Mouse (Mus musculus) heart, postnatal 36 days (tissue): ENCODE results near the gene Mid1. TPM values are rescaled to one million over a fixed set of nuclear protein-coding genes. Genes with fewer than 3 reads are reported as not detected.

Experiments used
- DNase-seq, 2 experiments: peaks; one replicate each; pipeline ENCODE4 v3.0.0; 2021 to 2022
- intact Hi-C: fragments of 180-260 bp; cut with DNase I; formaldehyde crosslinking; loops from one replicate; pipeline ENCODE4 v1.15.1; 2025
- total RNA-seq, 2 experiments: library from RNA; stranded (reverse); gene quantifications; 2 replicates each; pipeline ENCODE4 v1.2.3; 2021

The Mid1 gene
- total RNA-seq, 2 experiments from 2014 or later = 4.2 TPM

- intact Hi-C loops = no loop called here
- no peak for DNase-seq
Measured at GRCm38 (mm10) chrX:169811318-169811717, 126.3 kb downstream of the Mid1 start.

- intact Hi-C loops = no loop called here
- DNase-seq = no peak
Measured at GRCm38 (mm10) chrX:169811783-169812182, 126.8 kb downstream of the Mid1 start.

GRCm38 (mm10) chrX:169813673-169814072 is 128.7 kb downstream of the Mid1 start:
- intact Hi-C loops = no loop called here
- no peak for DNase-seq

- intact Hi-C loops = no loop called here
- DNase-seq = no peak
Measured at GRCm38 (mm10) chrX:169826947-169827346, 141.9 kb downstream of the Mid1 start.

GRCm38 (mm10) chrX:169827720-169828119 is 142.7 kb downstream of the Mid1 start:
- intact Hi-C loops = no loop called here
- no peak for DNase-seq

- intact Hi-C loops = no loop called here
- DNase-seq = no peak
Measured at GRCm38 (mm10) chrX:169828136-169828535, 143.1 kb downstream of the Mid1 start.

GRCm38 (mm10) chrX:169830052-169830451 is 145.1 kb downstream of the Mid1 start:
- DNase-seq = no peak
- intact Hi-C loops = no loop called here

- DNase-seq = no peak
- intact Hi-C loops = no loop called here
Measured at GRCm38 (mm10) chrX:169837947-169838649, 153.1 kb downstream of the Mid1 start.

- DNase-seq = no peak
- intact Hi-C loops = no loop called here
Measured at GRCm38 (mm10) chrX:169838650-169838971, 153.6 kb downstream of the Mid1 start.

GRCm38 (mm10) chrX:169843267-169843666 is 158.3 kb downstream of the Mid1 start:
- intact Hi-C loops = no loop called here
- no peak for DNase-seq

GRCm38 (mm10) chrX:169844150-169844772 is 159.3 kb downstream of the Mid1 start:
- no peak for DNase-seq
- intact Hi-C loops = no loop called here

GRCm38 (mm10) chrX:169846187-169846586 is 161.2 kb downstream of the Mid1 start:
- intact Hi-C loops = no loop called here
- DNase-seq = no peak

- intact Hi-C loops = no loop called here
Measured at GRCm38 (mm10) chrX:169861194-169861720, 176.3 kb downstream of the Mid1 start.

GRCm38 (mm10) chrX:169862440-169862839 is 177.4 kb downstream of the Mid1 start:
- intact Hi-C loops = no loop called here
- DNase-seq = no peak

More at GRCm38 (mm10) chrX:169861194-169861720, 176.3 kb downstream of the Mid1 start:
- no peak for DNase-seq

- intact Hi-C loops = no loop called here
- peak; percentile 12 to 43 for DNase-seq
Measured at GRCm38 (mm10) chrX:169862848-169863247, 177.8 kb downstream of the Mid1 start.

- intact Hi-C loops = no loop called here
Measured at GRCm38 (mm10) chrX:169863841-169864240, 178.8 kb downstream of the Mid1 start.

GRCm38 (mm10) chrX:169868223-169868622 is 183.2 kb downstream of the Mid1 start:
- intact Hi-C loops = no loop called here
- DNase-seq = peak in 1 of 2 experiments; percentile 13

More at GRCm38 (mm10) chrX:169863841-169864240, 178.8 kb downstream of the Mid1 start:
- DNase-seq = no peak

GRCm38 (mm10) chrX:169874475-169874874 is 189.5 kb downstream of the Mid1 start:
- intact Hi-C loops = no loop called here
- no peak for DNase-seq

- intact Hi-C loops = loop anchor here (5.0 to 10.0 kb wide), 3 partner anchors 65 to 103 kb away; no protein-coding TSS in a partner anchor
- DNase-seq = peak; percentile 55 to 78
Measured at GRCm38 (mm10) chrX:169879481-169880362, 194.7 kb downstream of the Mid1 start.

- intact Hi-C loops = loop anchor here (5.0 to 10.0 kb wide), 3 partner anchors 64 to 102 kb away; no protein-coding TSS in a partner anchor
Measured at GRCm38 (mm10) chrX:169880363-169880711, 195.3 kb downstream of the Mid1 start.

GRCm38 (mm10) chrX:169880826-169881225 is 195.8 kb downstream of the Mid1 start:
- intact Hi-C loops = loop anchor here (5.0 to 10.0 kb wide), 3 partner anchors 64 to 101 kb away; no protein-coding TSS in a partner anchor
- peak; percentile 7 to 23 for DNase-seq

More at GRCm38 (mm10) chrX:169880363-169880711, 195.3 kb downstream of the Mid1 start:
- DNase-seq = no peak
